Mouse (Mus musculus) monocyte, adult 2 months (primary cell): ENCODE results near the gene Mpc1.
"Not testable (repeated sequence)": the region's sequence is repeated elsewhere in the genome, so short reads cannot be mapped to it uniquely, and the experiment has no call there.

Experiments used
- DNase-seq, 2 experiments: peaks; one replicate each; pipeline ENCODE4 v3.0.0; 2022; ENCODE audit warnings: low spot score in 2 of 2, low read depth in 1 of 2

Gene Mpc1

GRCm38 (mm10) chr17:8282821-8283525 lies at the start of gene Mpc1:
TSS of gene Mpc1 (plus strand) at chr17:8282904.
- DNase-seq = peak in 1 of 2 experiments; percentile 9

DNA sequence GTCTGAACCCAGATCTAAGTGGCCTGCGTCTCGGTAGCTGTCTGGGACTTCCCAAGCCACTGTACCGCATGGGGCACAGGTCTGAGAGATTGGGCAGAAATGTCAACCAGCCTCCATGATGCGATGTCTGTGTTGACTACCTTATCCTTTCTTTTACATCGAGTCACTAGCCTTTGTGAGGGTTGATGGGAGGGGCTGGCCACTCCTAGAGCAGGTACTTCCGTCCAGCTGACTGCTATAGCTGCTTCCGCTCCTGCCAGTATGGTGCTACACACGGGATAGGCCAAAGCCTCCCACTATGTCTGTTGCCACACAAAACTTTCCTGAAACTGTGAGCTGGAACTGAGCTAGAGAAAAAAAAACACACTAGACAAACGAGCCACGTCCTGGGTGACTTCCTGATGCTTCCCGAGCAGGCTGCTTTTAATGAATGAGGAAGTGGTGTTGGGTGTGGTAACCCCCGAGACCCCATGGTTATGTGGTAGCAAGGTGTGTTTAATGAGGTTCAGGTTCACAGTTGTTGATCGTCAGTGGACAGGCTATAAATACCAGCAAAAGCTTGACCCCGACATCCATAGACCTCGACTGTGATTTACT lies 49.0 kb upstream of the Mpc1 start:
- peak in 1 of 2 experiments; percentile 10 for DNase-seq

DNA sequence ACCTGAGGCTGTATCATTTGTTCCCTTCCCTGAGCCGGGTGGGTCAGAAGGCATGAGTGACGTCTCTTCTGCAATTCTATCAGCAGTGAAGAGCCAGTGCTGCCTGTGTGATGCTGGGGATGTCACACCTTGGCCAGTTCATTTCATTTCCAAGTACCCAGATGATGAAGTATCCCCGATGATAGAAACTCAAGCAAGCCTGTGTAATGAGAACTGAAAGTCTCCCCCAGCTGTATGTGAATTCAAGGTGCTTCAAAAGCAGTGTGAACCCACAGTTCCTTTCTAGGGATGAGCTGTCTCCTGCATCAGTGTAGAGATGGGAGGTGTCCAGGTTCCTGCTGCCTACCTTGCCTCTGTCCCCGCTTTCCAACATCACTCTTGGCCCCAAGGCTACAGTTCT lies 48.2 kb upstream of the Mpc1 start:
- DNase-seq = no peak

DNA sequence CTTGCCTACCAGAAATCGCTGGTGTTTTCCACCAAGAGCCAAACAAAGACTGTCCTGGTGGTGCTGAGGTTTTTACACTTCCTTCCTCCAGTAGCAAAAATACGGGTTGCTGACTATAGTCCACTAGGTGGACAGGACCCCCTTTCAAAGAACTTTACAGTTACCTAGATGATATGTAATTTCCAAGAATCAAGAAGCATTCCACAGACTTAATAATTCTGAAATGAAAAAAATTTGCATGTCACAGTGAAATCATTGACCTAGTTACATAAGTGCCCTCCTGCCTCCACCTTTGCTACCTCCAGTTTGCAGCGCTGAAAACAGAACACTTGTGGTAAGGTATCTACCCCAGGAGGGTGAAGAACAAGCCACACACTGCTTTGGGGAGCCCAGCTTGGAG lies 47.0 kb upstream of the Mpc1 start, which contains the start of gene Ccr6:
Ccr6 (plus strand) TSS at position 301 of the 400 bp plus-strand sequence.
- no peak for DNase-seq

GRCm38 (mm10) chr17:8238012-8238710 lies 44.5 kb upstream of the Mpc1 start:
- no peak for DNase-seq

- no peak for DNase-seq
These were observed 43.1 kb upstream of the Mpc1 start for GRCm38 (mm10) chr17:8239561-8239960.

DNA sequence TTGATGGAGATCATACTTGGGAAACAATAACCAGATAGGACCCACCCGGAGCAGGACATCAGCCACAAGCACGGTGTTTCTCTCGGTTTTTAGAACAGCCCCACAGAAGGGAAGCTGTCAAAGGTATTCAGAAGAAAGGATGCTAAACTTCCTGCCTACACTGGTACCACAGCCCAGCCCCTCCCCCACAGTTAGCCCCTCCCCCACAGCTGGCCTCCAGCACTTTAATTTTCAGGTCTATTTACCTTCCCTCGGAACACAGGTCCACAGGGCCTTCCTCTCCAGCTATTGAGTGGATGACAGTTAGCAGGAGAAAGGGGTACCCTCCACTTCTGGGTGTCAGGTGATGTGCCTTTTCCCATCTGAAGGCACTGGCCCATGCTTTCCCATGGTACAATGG lies 42.2 kb upstream of the Mpc1 start:
- DNase-seq = no peak

DNA sequence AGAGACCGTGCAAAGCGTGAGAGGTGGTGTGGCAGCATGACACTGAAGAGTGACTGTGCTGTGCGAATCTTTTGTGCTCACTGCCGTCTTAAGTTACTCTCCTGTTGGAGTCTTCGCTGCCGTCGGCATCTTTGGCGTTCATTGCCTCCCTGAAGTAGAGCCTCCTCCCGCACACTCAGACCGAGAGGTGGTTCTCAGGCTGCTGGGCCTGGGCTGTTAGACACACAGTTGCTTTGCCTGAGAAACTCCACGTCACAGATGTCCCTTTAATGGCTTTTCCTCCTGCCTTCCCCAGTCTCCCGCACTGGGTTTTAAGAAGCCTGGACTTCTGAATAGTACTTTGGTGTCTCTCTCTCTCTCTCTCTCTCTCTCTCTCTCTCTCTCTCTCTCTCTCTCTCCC lies 41.1 kb upstream of the Mpc1 start:
- DNase-seq = no peak

DNA sequence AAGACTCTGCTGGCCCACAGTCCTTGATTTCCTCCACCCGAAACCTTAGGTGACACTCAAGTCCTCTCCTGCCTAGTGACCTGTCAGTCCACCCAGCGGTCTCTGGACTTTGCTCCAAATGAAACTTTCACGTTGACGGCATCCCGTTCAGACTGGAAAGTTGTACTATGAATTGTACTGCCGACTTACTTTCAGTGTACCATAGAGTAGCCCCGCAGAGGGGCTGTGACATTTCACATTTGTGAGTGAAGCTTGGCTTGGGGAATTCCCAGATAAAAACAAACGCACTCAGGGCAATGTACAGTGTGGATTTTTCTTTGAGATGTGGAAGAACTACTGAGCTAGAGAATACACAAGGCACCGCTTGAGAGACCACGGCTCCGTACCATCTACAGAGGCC lies 40.5 kb upstream of the Mpc1 start:
- no peak for DNase-seq

GRCm38 (mm10) chr17:8244124-8244523 lies 38.6 kb upstream of the Mpc1 start:
- no peak for DNase-seq

DNA sequence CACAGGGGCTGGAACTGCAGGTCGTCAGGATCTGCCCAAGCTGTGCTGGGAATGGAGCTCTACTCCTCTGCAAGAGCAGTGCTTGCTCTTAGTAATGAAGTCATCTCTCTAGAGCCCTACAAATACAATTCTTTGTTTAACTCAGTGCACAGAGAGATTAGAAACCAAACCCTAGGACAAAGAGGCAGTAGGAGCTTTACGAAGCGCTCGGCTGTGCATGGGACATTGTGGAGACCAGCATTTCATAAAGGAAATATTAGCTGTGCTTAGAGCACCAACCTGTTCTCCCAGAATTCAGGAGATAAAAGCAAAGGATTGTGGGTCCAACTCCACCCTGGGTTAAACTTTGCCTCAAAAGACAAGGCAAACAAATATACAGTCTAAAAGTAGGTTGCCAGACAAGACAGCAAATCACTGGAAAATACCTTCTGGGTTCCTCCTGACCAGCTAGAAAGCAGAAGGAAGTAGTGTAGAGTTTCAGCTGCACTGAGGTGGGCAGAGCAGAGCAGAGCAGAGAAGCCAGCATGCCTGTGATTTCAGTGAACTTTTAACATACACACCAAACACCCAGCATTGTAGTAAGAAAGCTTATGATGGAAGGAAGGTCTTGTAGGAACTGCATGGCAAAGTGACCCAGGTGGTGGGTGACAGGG lies 36.5 kb upstream of the Mpc1 start:
- no peak for DNase-seq

DNA sequence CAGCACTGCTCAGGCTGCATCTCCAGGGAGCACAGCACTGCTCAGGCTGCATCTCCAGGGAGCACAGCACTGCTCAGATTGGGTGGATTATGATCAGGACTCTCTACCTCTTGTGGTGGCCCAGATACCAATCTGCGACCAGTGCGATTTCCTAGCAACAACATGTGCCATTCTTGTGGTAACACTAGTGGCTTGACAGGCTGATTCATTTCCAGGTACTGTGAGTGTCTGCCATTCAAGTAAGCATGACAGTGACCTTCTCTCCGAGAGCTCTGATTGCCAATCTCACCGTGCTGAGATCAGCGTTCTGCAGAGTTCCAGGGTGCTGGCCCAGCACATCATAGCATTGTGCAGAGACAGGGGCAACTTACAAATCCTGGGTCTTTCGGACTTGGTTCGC lies 31.0 kb upstream of the Mpc1 start:
- no peak for DNase-seq

DNA sequence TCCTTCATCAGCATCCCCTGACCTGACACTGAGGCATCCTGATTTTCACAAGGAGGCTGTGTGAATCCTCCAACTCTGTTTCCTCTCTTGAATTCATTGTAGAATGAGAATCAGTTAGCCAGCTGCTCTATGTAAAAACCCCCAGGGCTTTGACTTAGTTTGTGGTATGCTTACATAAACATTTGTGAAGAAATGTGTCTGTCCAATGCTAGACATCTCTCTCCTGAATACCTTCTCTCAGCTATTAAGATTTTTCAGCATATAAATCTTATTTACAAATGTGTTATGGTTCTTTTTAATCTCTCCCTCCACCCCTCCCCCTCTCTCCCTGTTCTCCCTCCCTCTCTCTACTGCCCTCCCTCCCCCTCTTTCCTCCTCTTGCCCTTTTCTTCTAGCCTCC lies 28.4 kb upstream of the Mpc1 start:
- no peak for DNase-seq

GRCm38 (mm10) chr17:8254914-8255313 lies 27.8 kb upstream of the Mpc1 start:
- DNase-seq = no peak

- no peak for DNase-seq
These were observed 27.1 kb upstream of the Mpc1 start for GRCm38 (mm10) chr17:8255583-8255982.

GRCm38 (mm10) chr17:8256982-8257381 lies 25.7 kb upstream of the Mpc1 start:
- DNase-seq = no peak

DNA sequence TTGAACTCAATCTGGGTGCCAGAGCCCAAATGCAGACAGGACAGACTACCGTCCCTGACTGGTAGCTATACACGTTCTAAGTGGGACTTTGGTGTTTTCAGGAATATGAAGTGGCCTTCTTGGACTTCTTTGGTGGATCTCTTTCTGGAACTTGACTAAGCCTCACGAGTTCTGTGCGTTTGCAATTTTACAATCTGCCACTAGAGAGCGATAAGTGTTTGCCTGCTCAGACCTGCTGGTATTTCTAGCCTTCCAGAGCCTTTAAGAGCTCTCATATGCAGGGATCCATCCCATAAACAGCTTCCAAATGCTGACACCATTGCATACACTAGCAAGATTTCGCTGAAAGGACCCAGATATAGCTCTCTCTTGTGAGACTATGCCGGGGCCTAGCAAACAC lies 18.1 kb upstream of the Mpc1 start:
- not testable (repeated sequence) for DNase-seq

GRCm38 (mm10) chr17:8272054-8272749 lies 10.5 kb upstream of the Mpc1 start:
- no peak for DNase-seq

DNA sequence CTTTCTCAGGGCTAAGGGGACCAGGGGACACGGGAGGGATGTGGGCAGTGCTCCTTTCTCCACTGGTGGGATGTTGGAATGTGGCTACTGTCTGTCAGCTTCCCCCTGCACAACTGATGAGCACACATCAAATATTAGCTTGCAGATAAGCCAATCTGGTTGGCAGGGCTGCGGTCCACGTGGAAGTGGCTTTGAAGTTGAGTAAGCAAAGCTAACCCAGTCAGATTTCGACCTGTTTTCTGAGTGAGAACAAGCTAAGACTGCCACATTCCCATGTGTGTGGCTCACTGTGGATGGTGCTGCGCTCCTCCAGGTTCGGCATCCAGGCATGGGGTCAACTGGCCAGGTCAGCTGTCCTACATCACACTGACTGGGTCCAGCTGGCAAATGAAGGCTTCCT lies 9.8 kb upstream of the Mpc1 start:
- DNase-seq = no peak

- no peak for DNase-seq
These were observed 6.6 kb upstream of the Mpc1 start for GRCm38 (mm10) chr17:8276071-8276470.

GRCm38 (mm10) chr17:8276680-8277079 lies 6.0 kb upstream of the Mpc1 start:
- no peak for DNase-seq
